Mouse (Mus musculus) heart, embryonic 11.5 days (tissue): ENCODE measurements around the gene Slc9a9. TPM values are rescaled to one million over a fixed set of nuclear protein-coding genes. Genes with fewer than 3 reads are reported as not detected.

Source experiments
- ATAC-seq: fragments of 200-750 bp; cut with Nextera tagmentation; replicated peaks from 2 replicates; pipeline ENCODE4 v1.8.0; 2017; ENCODE audit warnings: moderate library complexity; ENCODE audit not compliant: insufficient number of reproducible peaks, low FRiP score, low TSS enrichment
- H3K27ac ChIP-seq: fragments of 300-500 bp; sonication (generic); 2 replicates; pipeline ENCODE4 v1.5.1; 2014; ENCODE audit warnings: mild to moderate bottlenecking, low read depth, low read length
- H3K27me3 ChIP-seq: fragments of 300-500 bp; sonication (generic); 2 replicates; pipeline ENCODE4 v1.6.1; 2014; ENCODE audit warnings: mild to moderate bottlenecking, low read length, mixed read lengths; ENCODE audit not compliant: control insufficient read depth, insufficient read depth
- H3K36me3 ChIP-seq: fragments of 300-500 bp; sonication (generic); 2 replicates; pipeline ENCODE4 v1.6.1; 2014; ENCODE audit warnings: mild to moderate bottlenecking, low read length, moderate library complexity, mixed read lengths; ENCODE audit not compliant: control insufficient read depth, insufficient read depth
- H3K4me1 ChIP-seq: fragments of 300-500 bp; sonication (generic); 2 replicates; pipeline ENCODE4 v1.6.1; 2014; ENCODE audit warnings: low read length; ENCODE audit not compliant: control insufficient read depth, insufficient read depth
- H3K4me2 ChIP-seq: fragments of 300-500 bp; sonication (generic); 2 replicates; pipeline ENCODE4 v1.6.1; 2014; ENCODE audit warnings: mild to moderate bottlenecking, moderate library complexity
- H3K4me3 ChIP-seq: fragments of 300-500 bp; sonication (generic); 2 replicates; pipeline ENCODE4 v1.5.1; 2014; ENCODE audit warnings: low read depth, low read length
- H3K9ac ChIP-seq: fragments of 300-500 bp; sonication (generic); 2 replicates; pipeline ENCODE4 v1.6.1; 2014; ENCODE audit warnings: mild to moderate bottlenecking, low read depth, low read length, moderate library complexity
- H3K9me3 ChIP-seq: fragments of 300-500 bp; sonication (generic); replicated peaks from 2 replicates; pipeline ENCODE4 v1.6.1; 2016; ENCODE audit warnings: low read length; ENCODE audit not compliant: control insufficient read depth
- WGBS: fragments of 180-500 bp; shearing (Covaris S2); extraction: QIAGEN DNeasy Blood & Tissue Kit; methylation state at CpG from one replicate; pipeline ENCODE4 v1.1.7; 2014; ENCODE audit not compliant: insufficient replicate concordance; 5-methylcytosine and 5-hydroxymethylcytosine counted together
- polyA plus RNA-seq: library from polyadenylated mRNA; unstranded; fragments of >200 nt; fragmentation: Nextera tagmentation; extraction: Ambion mirVana; gene quantifications from 2 replicates; pipeline ENCODE4 v1.2.1, GENCODE M21; 2014

The Slc9a9 gene
- polyA plus RNA-seq, 1 experiment from 2014 or later = 4.1 TPM

DNA sequence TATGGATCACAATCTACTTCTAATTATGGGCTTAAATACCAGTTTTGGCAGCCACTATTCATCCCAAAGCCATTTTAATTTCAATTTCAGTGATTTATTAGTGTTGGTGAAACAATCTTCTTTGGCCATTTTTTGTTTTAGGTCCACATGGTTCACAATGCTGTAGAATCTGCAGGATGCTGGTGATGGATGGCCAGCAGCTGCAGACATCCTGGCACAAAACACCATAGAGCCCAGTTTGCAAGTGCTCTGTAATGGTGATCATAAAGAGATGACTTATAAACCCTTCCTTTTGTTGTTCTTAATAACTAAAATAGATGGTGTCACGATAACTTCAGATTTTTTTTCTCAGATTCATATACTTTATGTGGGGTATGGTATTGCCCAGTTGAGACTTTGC is 442.0 kb downstream of the Slc9a9 start:
- Histone ChIP-seq H3K27ac (no peak overlapping the region), H3K4me1 (no peaks in the 10 kb centered on the region), H3K36me3 (no peaks in the 10 kb centered on the region), H3K4me3 (no peak overlapping the region), H3K27me3 (no peaks in the 10 kb centered on the region), H3K9me3 (no peaks in the 10 kb centered on the region), H3K9ac (no peak overlapping the region), H3K4me2 (no peak overlapping the region)
- no peak for ATAC-seq
- WGBS = 87% methylated on average over 1 of the region's 1 CpGs

DNA sequence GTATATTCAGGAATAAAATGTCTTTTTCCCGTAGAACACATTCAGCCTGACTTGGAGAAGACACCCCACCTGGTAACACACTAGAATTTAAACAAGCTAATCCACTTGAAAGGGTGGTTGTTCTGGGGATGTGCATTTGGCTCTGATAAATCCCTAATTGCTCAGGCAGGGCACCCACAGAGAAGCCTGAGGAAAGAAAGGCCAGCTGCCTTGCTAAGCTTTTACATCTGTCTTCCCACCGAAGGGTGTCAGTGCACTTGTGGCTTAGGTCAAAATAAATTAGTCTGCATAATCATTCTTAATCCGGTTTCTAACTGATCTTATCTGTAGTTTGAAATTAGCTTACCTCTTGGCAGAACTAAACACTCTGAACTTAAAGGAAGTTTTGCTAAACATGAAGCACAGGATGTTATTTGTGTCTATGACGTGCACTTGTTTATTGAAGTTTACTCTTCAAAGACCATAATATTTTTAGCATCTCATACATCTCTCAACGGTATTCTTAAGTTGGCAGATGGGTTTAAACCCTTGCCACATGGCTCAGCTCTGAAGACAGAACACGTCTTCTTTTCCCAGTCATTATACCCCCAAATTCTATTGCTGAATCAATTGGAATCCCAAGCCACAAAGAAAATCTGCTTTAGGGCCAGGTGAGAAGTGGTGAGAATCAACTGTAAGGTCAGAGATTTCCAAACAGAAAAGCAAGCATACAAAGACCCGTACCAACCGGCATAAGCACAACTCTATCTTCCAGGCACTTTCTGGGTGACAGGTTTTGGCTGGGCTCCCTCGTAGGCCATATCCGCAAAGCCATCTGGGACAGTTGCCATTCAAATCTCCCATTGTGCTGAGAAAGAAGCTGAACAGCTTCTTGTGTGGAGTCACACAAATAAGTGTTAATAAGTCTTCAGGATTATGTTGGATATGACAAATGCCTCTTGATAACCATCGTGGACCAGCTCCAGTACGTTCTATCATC is 443.7 kb downstream of the Slc9a9 start:
- no peaks in the 10 kb centered on the region for H3K4me1 ChIP-seq
- H3K27me3 ChIP-seq = no peaks in the 10 kb centered on the region
- H3K36me3 ChIP-seq = no peaks in the 10 kb centered on the region
- H3K9me3 ChIP-seq = no peaks in the 10 kb centered on the region
- 50% methylated on average over 12 of the region's 12 CpGs for WGBS
- no peak overlapping the region for H3K4me2 ChIP-seq
- H3K4me3 ChIP-seq = no peak overlapping the region
- no peak overlapping the region for H3K27ac ChIP-seq
- ATAC-seq = no peak
- H3K9ac ChIP-seq = no peak overlapping the region

- no peak overlapping the region for H3K4me3 ChIP-seq
- no peaks in the 10 kb centered on the region for H3K9me3 ChIP-seq
- H3K9ac ChIP-seq = no peak overlapping the region
- 0 out of 2 replicates have a peak, but pooled peaks have one; percentile 53 for ATAC-seq
- H3K4me2 ChIP-seq = no peak overlapping the region; the same call in 1 of the 2 replicates
- WGBS = 26% methylated on average over 4 of the region's 4 CpGs
- peaks cover 11% of the 10 kb centered on the region for H3K4me1 ChIP-seq
- no peaks in the 10 kb centered on the region for H3K36me3 ChIP-seq
- peak overlapping the region; percentile 54; the same call in 1 of the 2 replicates for H3K27ac ChIP-seq
- H3K27me3 ChIP-seq = no peaks in the 10 kb centered on the region
These were observed 450.4 kb downstream of the Slc9a9 start for GRCm38 (mm10) chr9:95120062-95120461.

- Histone ChIP-seq H3K4me2 (peak overlapping the region; percentile 47), H3K4me3 (peak overlapping the region; percentile 14), H3K9me3 (no peaks in the 10 kb centered on the region), H3K27me3 (no peaks in the 10 kb centered on the region), H3K9ac (no peak overlapping the region), H3K27ac (peak overlapping the region; percentile 57), H3K4me1 (peaks cover 11% of the 10 kb centered on the region), H3K36me3 (no peaks in the 10 kb centered on the region)
- WGBS = 19% methylated on average over 11 of the region's 11 CpGs
- peak; percentile 79; the same call in 1 of the 2 replicates for ATAC-seq
These were observed 451.6 kb downstream of the Slc9a9 start for GRCm38 (mm10) chr9:95121151-95121835.

DNA sequence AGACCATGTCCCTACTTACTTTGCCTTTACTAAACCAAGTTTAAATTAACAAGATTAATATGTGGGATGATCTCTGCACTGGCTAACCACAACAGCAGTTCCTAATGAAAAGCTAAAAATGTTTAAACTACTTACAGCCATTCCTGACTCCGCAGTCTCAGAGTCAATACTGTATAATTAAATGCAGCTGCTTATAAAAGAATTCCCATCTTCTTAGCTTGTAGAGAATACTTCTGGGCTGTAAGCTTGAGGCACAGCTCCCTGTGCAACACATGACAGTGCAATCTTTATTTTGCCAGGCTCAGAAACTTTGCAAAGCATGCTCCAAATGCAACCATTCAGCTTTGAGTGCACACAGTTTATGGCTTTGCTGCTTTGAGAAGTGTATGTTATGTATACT is 456.0 kb downstream of the Slc9a9 start:
- Histone ChIP-seq H3K4me3 (no peak overlapping the region), H3K27me3 (no peaks in the 10 kb centered on the region), H3K9ac (no peak overlapping the region), H3K4me2 (no peak overlapping the region), H3K36me3 (no peaks in the 10 kb centered on the region), H3K27ac (no peak overlapping the region), H3K4me1 (peaks cover 8% of the 10 kb centered on the region), H3K9me3 (no peaks in the 10 kb centered on the region)
- no peak for ATAC-seq
- 80% methylated on average over 1 of the region's 1 CpGs for WGBS

GRCm38 (mm10) chr9:95127774-95128173 is 458.1 kb downstream of the Slc9a9 start:
- no peak overlapping the region for H3K4me3 ChIP-seq
- ATAC-seq = no peak
- H3K36me3 ChIP-seq = no peaks in the 10 kb centered on the region
- H3K27me3 ChIP-seq = no peaks in the 10 kb centered on the region
- H3K9me3 ChIP-seq = no peaks in the 10 kb centered on the region
- H3K9ac ChIP-seq = no peak overlapping the region
- 75% methylated on average over 2 of the region's 2 CpGs for WGBS
- H3K27ac ChIP-seq = no peak overlapping the region
- H3K4me2 ChIP-seq = no peak overlapping the region
- no peaks in the 10 kb centered on the region for H3K4me1 ChIP-seq

DNA sequence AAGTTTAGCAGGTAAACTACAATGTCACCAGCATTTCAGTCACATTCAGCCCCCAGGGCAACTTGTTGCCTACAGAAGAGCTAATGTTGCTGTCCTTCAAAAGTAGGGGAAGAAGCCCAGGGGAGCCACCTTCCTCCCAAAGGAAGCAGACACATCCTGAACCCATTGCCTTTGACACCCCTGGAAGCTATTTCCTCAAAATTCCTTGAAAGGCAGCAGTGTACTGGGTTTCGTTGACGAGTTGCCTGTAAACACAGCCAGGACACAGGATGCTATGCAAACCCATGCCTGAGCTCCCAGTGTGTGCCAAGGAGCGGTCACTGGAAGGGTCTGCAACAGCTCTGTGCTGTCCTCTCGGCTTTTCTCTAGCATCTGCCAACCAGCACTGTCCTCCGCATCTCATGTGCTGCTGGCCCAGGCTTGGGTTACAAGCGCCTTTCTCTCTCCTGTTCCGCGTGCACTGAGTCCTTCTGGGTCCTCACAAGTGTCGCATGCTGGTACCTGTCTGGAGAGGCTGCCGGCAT is 479.6 kb downstream of the Slc9a9 start:
- 77% methylated on average over 10 of the region's 10 CpGs for WGBS

GRCm38 (mm10) chr9:95150096-95150495 is 480.4 kb downstream of the Slc9a9 start:
- no peak overlapping the region for H3K27ac ChIP-seq
- no peaks in the 10 kb centered on the region for H3K4me1 ChIP-seq
- no peak overlapping the region for H3K4me2 ChIP-seq
- 29% methylated on average over 3 of the region's 3 CpGs for whole genome bisulfite sequencing
- H3K4me3 ChIP-seq = no peak overlapping the region
- no peaks in the 10 kb centered on the region; the same call in 1 of the 2 replicates for H3K27me3 ChIP-seq
- no peak overlapping the region for H3K9ac ChIP-seq
- no peak for ATAC-seq
- H3K9me3 ChIP-seq = no peaks in the 10 kb centered on the region
- H3K36me3 ChIP-seq = no peaks in the 10 kb centered on the region

More for the DNA sequence above, 479.6 kb downstream of the Slc9a9 start:
- Histone ChIP-seq H3K27ac (no peak overlapping the region), H3K4me2 (no peak overlapping the region), H3K36me3 (no peaks in the 10 kb centered on the region), H3K9ac (no peak overlapping the region), H3K4me3 (no peak overlapping the region), H3K4me1 (no peaks in the 10 kb centered on the region), H3K27me3 (no peaks in the 10 kb centered on the region; the same call in 1 of the 2 replicates), H3K9me3 (no peaks in the 10 kb centered on the region)
- ATAC-seq = no peak
